Mouse (Mus musculus) hindbrain, postnatal 0 days (tissue): ENCODE measurements around the gene Ehbp1. TPM values are rescaled to one million over a fixed set of nuclear protein-coding genes. Genes with fewer than 3 reads are reported as not detected.

Source experiments
- ATAC-seq: fragments of 200-750 bp; cut with Nextera tagmentation; 2 replicates; pipeline ENCODE4 v1.8.0; 2017; ENCODE audit warnings: mild to moderate bottlenecking, moderate TSS enrichment, moderate library complexity
- DNase-seq: peaks from one replicate; pipeline ENCODE4 v3.0.0-alpha.2; 2015; ENCODE audit warnings: low spot score
- H3K27ac ChIP-seq: fragments of 300-500 bp; sonication (generic); 2 replicates; pipeline ENCODE4 v1.5.1; 2014; ENCODE audit warnings: mild to moderate bottlenecking
- H3K27me3 ChIP-seq: fragments of 300-500 bp; sonication (generic); 2 replicates; pipeline ENCODE4 v1.6.1; 2014; ENCODE audit warnings: low read length, mixed read lengths; ENCODE audit not compliant: insufficient read depth
- H3K36me3 ChIP-seq: fragments of 300-500 bp; sonication (generic); 2 replicates; pipeline ENCODE4 v1.6.1; 2014; ENCODE audit warnings: low read length, mixed read lengths; ENCODE audit not compliant: insufficient read depth
- H3K4me1 ChIP-seq: fragments of 300-500 bp; sonication (generic); 2 replicates; pipeline ENCODE4 v1.6.1; 2014; ENCODE audit warnings: antibody characterized with exemption, low read length, mixed read lengths; ENCODE audit not compliant: insufficient read depth
- H3K4me2 ChIP-seq: fragments of 300-500 bp; sonication (generic); 2 replicates; pipeline ENCODE4 v1.6.1; 2014; ENCODE audit warnings: low read depth, mild to moderate bottlenecking, low read length, moderate library complexity, mixed read lengths
- H3K4me3 ChIP-seq: fragments of 300-500 bp; sonication (generic); 2 replicates; pipeline ENCODE4 v1.5.1; 2014; ENCODE audit warnings: low read length
- H3K9ac ChIP-seq: fragments of 300-500 bp; sonication (generic); replicated peaks from 2 replicates; pipeline ENCODE4 v1.6.1; 2014; ENCODE audit warnings: mild to moderate bottlenecking, low read length, moderate library complexity, mixed read lengths
- H3K9me3 ChIP-seq: fragments of 300-500 bp; sonication (generic); 2 replicates; pipeline ENCODE4 v1.6.1; 2016; ENCODE audit warnings: low read length, mixed read lengths
- CTCF ChIP-seq: IDR thresholded peaks from 2 replicates; pipeline ENCODE4 v1.5.1; 2016; ENCODE audit warnings: antibody characterized with exemption, control low read depth, low read depth
- WGBS: fragments of 180-500 bp; shearing (Covaris S2); extraction: QIAGEN DNeasy Blood & Tissue Kit; methylation state at CpG from one replicate; pipeline ENCODE4 v1.1.7; 2014; 5-methylcytosine and 5-hydroxymethylcytosine counted together
- polyA plus RNA-seq: library from polyadenylated mRNA; unstranded; fragments of >200 nt; fragmentation: Nextera tagmentation; extraction: Ambion mirVana; gene quantifications from 2 replicates; pipeline ENCODE4 v1.2.1, GENCODE M21; 2015
- total RNA-seq: library from RNA; depleted of rRNA; stranded (reverse); fragments of >200 nt; gene quantifications from 2 replicates; pipeline ENCODE4 v1.2.3, GENCODE M21; 2014

Ehbp1 gene
- total and polyA plus RNA-seq, 2 experiments from 2014 or later = 14.9 to 19.4 TPM

DNA sequence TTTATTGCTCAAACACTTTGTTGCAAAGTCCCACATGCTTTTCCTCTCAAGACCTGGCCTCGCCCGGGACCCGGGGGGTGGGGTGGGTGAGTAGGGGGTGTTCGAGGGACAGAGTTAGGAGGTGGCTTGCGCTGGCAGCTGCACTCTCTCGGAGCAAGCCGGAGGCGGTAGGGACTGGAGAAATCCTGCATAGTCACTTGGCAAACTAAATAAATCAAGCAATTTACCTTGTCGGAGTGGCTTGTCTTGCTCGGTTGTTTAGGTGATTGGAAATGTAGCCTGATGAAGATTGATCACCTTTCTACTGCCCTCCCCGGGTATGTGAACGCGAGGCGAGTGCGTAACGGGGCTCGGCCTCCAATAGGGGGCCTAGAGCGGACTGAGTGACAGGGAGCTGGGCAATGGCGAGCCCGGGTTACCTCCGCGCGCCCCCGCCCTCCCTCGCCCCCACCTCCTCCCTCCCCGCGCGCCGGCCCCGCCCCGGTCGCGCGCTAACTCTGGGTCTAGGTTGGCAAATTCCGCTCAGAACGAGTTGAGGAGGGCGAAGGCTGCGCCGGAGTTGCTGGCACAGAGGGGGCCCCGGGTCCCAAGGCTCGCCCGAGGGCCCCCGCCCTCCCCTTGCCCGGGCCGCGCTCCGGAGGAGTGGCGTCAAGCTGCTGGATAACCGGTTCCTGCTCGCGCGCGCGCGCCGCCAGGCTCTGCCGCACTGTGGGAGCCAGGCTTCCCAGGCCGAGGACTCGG lies 340.6 kb downstream of the Ehbp1 start:
- Histone ChIP-seq H3K4me2 (peak overlapping the region; percentile 59), H3K27me3 (peaks cover 72% of the 10 kb centered on the region), H3K36me3 (no peaks in the 10 kb centered on the region), H3K4me1 (peaks cover 9% of the 10 kb centered on the region; the same call in 1 of the 2 replicates), H3K9ac (no peak overlapping the region), H3K27ac (no peak overlapping the region), H3K9me3 (no peaks in the 10 kb centered on the region), H3K4me3 (peak overlapping the region; percentile 40)
- peak; percentile 77 for ATAC-seq
- peak; percentile 40 for DNase-seq
- TF ChIP-seq CTCF = no peak
- 2% methylated on average over 52 of the region's 59 CpGs for WGBS

DNA sequence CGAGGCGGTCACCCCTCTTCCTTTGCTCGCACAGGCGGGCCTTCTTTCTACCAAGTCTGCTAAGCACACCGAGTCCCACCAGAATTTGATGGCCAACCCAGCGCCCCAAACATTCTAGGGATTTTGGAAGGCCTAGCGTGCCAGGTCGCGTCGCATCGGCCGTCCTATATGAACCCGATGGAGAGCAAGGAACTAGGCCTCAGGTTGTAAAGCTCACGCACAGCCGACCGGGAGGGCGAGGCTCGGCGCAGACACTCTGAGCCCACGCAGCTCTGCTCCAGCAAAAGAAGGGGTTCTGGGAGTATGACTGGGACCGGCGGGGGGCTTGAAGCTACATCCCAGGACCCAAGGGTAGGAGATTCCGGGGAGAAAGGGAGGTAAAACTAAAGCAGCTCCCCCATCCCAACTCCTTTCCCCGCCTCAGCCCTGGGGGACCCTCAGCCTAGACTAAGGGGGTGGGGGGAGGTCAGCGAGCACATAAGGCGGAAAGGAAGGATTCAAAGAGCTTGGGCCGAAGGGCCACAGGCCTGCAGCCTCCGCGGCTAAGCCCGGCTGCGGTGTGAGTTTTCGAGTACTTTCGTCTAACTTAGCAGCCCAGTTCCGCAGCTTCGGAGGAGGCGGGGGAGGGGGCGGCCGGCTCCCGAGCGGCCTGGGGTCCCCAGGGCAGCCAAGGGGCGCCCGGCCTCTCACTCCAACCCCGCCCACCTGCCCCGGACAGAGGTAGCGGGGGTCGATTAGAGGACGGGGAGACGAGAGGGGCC lies 341.6 kb downstream of the Ehbp1 start:
- peaks cover 10% of the 10 kb centered on the region; the same call in 1 of the 2 replicates for H3K4me1 ChIP-seq
- H3K9ac ChIP-seq = no peak overlapping the region
- peak overlapping the region; percentile 40 for H3K4me3 ChIP-seq
- H3K9me3 ChIP-seq = no peaks in the 10 kb centered on the region
- H3K27ac ChIP-seq = no peak overlapping the region
- 9% methylated on average over 47 of the region's 48 CpGs for WGBS
- no peak for TF ChIP-seq CTCF
- DNase-seq (no peak), ATAC-seq (no peak)
- H3K27me3 ChIP-seq = peaks cover 74% of the 10 kb centered on the region
- no peaks in the 10 kb centered on the region for H3K36me3 ChIP-seq
- H3K4me2 ChIP-seq = peak overlapping the region; percentile 59

DNA sequence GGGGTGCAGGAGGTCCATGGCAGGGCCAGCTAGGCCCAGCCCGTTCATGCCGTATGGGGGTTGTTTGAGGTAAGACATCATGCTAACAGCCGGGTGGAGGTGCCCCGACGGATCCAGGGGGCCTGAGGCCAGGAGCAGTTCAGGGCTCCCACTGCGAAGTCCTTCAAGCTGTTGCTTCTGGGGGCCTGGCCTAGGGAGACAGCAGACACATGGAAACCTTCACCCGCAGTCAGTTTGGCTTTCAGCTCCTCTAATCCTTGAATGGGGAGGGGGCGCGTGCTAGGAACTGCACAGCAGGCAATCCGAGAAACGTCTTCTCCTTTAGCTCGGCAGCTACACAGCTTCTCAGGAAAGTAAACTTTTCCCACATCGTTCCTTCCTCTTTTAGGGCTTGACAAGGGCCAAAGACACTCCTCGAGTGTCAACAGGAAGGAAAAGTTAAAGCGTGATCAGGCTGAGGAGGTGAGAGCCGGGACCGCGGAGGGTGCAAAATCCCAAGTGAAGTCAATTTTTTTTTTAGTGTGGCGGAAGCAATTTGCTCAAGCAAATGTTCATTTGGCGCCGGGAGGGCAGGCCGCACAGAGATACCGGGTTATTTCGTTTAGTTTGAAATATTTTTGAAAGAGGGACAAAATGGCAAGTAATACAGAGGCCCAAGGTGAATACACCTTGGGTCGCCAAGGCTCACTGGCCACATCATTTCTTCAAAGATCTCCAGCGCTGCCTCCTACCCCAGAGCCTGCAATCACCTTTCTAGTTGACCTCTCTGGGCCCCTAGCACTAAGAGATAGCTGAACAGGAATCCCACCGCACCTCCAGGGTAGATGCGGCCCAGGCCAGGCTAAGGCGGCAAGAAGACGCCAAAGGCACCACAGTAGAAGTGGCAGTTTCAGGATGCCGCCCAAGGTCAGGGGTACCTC lies 342.4 kb downstream of the Ehbp1 start:
- peaks cover 67% of the 10 kb centered on the region for H3K27me3 ChIP-seq
- H3K4me3 ChIP-seq = no peak overlapping the region
- no peak for TF ChIP-seq CTCF
- H3K9ac ChIP-seq = no peak overlapping the region
- peaks cover 10% of the 10 kb centered on the region; the same call in 1 of the 2 replicates for H3K4me1 ChIP-seq
- 14% methylated on average over 31 of the region's 31 CpGs for WGBS
- ATAC-seq = no peak
- H3K36me3 ChIP-seq = no peaks in the 10 kb centered on the region
- H3K4me2 ChIP-seq = no peak overlapping the region
- DNase-seq = no peak
- no peaks in the 10 kb centered on the region for H3K9me3 ChIP-seq
- no peak overlapping the region for H3K27ac ChIP-seq

- Histone ChIP-seq H3K27ac (no peak overlapping the region), H3K9ac (no peak overlapping the region), H3K4me2 (no peak overlapping the region), H3K4me3 (no peak overlapping the region), H3K36me3 (no peaks in the 10 kb centered on the region), H3K4me1 (peaks cover 10% of the 10 kb centered on the region; the same call in 1 of the 2 replicates), H3K27me3 (peaks cover 62% of the 10 kb centered on the region), H3K9me3 (no peaks in the 10 kb centered on the region)
- no peak for TF ChIP-seq CTCF
- DNase-seq = no peak
- 9% methylated on average over 32 of the region's 32 CpGs for WGBS
- no peak for ATAC-seq
Observed at GRCm38 (mm10) chr11:21998141-21999047, 343.7 kb downstream of the Ehbp1 start.

DNA sequence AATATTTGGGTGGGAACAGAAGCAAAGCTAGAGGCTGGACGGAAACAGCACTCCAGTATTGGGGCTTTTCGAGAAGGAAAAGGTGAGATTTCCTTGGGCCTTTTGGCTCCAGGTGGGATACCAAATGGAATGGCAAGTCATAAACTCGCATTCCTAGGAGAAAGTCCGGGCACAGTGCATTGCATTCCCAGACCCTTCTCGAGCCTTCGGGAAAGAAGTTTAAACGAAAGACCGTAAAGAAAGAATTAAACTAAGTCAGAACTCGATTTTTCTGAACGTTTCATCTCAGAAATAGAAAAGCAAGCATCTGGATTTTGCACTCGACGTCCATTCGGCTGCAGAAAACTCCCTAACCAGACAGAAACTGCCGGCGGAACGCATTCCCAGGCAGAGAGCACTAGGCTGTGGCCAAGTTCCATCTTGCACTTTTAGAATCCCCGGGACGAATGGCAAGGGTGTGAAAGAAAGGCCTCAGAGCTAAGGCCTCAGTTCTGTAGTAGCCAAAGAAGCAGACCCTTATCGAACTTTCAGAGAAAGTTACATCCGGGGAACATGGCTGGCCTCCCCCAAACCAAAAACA lies 344.4 kb downstream of the Ehbp1 start:
- Histone ChIP-seq H3K9ac (no peak overlapping the region), H3K4me3 (peak overlapping the region; percentile 26; the same call in 1 of the 2 replicates), H3K36me3 (no peaks in the 10 kb centered on the region), H3K27me3 (peaks cover 66% of the 10 kb centered on the region), H3K4me2 (peak overlapping the region; percentile 50; the same call in 1 of the 2 replicates), H3K27ac (no peak overlapping the region), H3K9me3 (no peaks in the 10 kb centered on the region), H3K4me1 (peaks cover 10% of the 10 kb centered on the region; the same call in 1 of the 2 replicates)
- TF ChIP-seq CTCF = no peak; the same call in 1 of the 2 replicates
- ATAC-seq = no peak
- no peak for DNase-seq
- WGBS = 2% methylated on average over 20 of the region's 20 CpGs
